Comparison of ENCODE assay signal across 14 mouse cellular contexts in genomic region chr13:116972036-116972611, GRCm38 (mm10). TPM values are rescaled to one million over a fixed set of nuclear protein-coding genes. Genes with fewer than 3 reads are reported as not detected.
DNase-seq lines count a peak whose midpoint lies in the region; ATAC-seq and TF ChIP-seq lines count a peak whose summit lies in the region.
"Had no signal": no experiment of that assay in that cellular context is flagged by ENCODE, and none has a peak within 500 bp of the region (broad histone marks: within the 10 kb centered on the region; RNA-seq: fewer than 3 reads in every experiment).

No protein-coding gene starts in this region.

- no peaks in the 10 kb centered on the region for H3K36me3 ChIP-seq in midbrain, embryonic 16.5 days (ENCODE audit: control insufficient read depth, insufficient read depth, low read length)
- no peaks in the 10 kb centered on the region for H3K36me3 ChIP-seq in midbrain, postnatal 0 days (ENCODE audit: insufficient read depth, low read length)
- H3K36me3 ChIP-seq: liver, embryonic 13.5 days; midbrain, embryonic 10.5 days; neural tube, embryonic 12.5 days had no signal

- no peak overlapping the region for H3K4me2 ChIP-seq in midbrain, embryonic 16.5 days (ENCODE audit: low read length)
- H3K4me2 ChIP-seq in midbrain, postnatal 0 days (ENCODE audit: low read depth, low read length, poor library complexity, severe bottlenecking), result no peak overlapping the region
- H3K4me2 ChIP-seq: hindbrain, embryonic 14.5 days; liver, embryonic 13.5 days; neural tube, embryonic 12.5 days had no signal

- no peaks in the 10 kb centered on the region for H3K9me3 ChIP-seq in midbrain, embryonic 16.5 days (replicated peaks; ENCODE audit: control insufficient read depth, low read length, poor library complexity, severe bottlenecking)
- H3K9me3 ChIP-seq in midbrain, postnatal 0 days (ENCODE audit: low read length), result no peaks in the 10 kb centered on the region
- H3K9me3 ChIP-seq: liver, embryonic 13.5 days; midbrain, embryonic 10.5 days; neural tube, embryonic 12.5 days had no signal

- peak overlapping the region; percentile 57 for H3K27ac ChIP-seq in gastrocnemius, adult 2 months
- H3K27ac ChIP-seq in midbrain, embryonic 16.5 days (ENCODE audit: low read length), result no peak overlapping the region
- no peak overlapping the region for H3K27ac ChIP-seq in midbrain, postnatal 0 days (ENCODE audit: low read depth, low read length)
- H3K27ac ChIP-seq: liver, embryonic 13.5 days; midbrain, embryonic 10.5 days; neural tube, embryonic 12.5 days had no signal

- no peak for ATAC-seq in midbrain, embryonic 16.5 days
- no peak for ATAC-seq in midbrain, postnatal 0 days (ENCODE audit: low FRiP score)

- no peaks in the 10 kb centered on the region for H3K27me3 ChIP-seq in midbrain, embryonic 16.5 days (ENCODE audit: control insufficient read depth, insufficient read depth, low read depth, low read length)
- H3K27me3 ChIP-seq in midbrain, postnatal 0 days (ENCODE audit: insufficient read depth, low read length), result no peaks in the 10 kb centered on the region
- H3K27me3 ChIP-seq: liver, embryonic 13.5 days; neural tube, embryonic 12.5 days had no signal

- H3K4me3 ChIP-seq in gastrocnemius, adult 2 months, result no peak overlapping the region
- H3K4me3 ChIP-seq in midbrain, embryonic 16.5 days (ENCODE audit: low read depth, low read length), result no peak overlapping the region
- H3K4me3 ChIP-seq in midbrain, postnatal 0 days (ENCODE audit: low read depth, low read length), result no peak overlapping the region
- H3K4me3 ChIP-seq: liver, embryonic 13.5 days; midbrain, embryonic 10.5 days; neural tube, embryonic 12.5 days had no signal

- WGBS in midbrain, embryonic 16.5 days, result 90% methylated on average over 7 of the region's 7 CpGs
- 89% methylated on average over 7 of the region's 7 CpGs for WGBS in midbrain, postnatal 0 days

- intact Hi-C loops in gastrocnemius, adult 2 months (cut with DNase I), result no loop called here

- H3K4me1 ChIP-seq in midbrain, embryonic 16.5 days (ENCODE audit: control insufficient read depth, insufficient read depth, low read length), result peaks cover 5% of the 10 kb centered on the region; the same call in 1 of the 2 replicates
- H3K4me1 ChIP-seq in midbrain, postnatal 0 days (ENCODE audit: insufficient read depth, low read length), result no peaks in the 10 kb centered on the region
- H3K4me1 ChIP-seq: liver, embryonic 13.5 days; midbrain, embryonic 10.5 days; neural tube, embryonic 12.5 days had no signal

- DNase-seq in gastrocnemius, adult 2 months, result no peak
- no peak for DNase-seq in gastrocnemius, adult 8-10 months (ENCODE audit: low spot score in 2 of 2)
- peak; percentile 6 to 21 for DNase-seq in spleen, postnatal 36 days (ENCODE audit: low spot score in 2 of 2)
- DNase-seq in spleen, postnatal 10 days (ENCODE audit: low spot score in 2 of 2), result no peak
- peak; percentile 36 to 66 for DNase-seq in kidney, postnatal 25 days
- DNase-seq in embryo, embryonic 10.5 days (ENCODE audit: low spot score), result no peak
- no peak for DNase-seq in midbrain, postnatal 0 days (ENCODE audit: low spot score)
- DNase-seq: cerebellum, adult 9-10 months; liver, embryonic 13.5 days; thymus, adult 2 months had no signal

- no peak overlapping the region for H3K9ac ChIP-seq in midbrain, embryonic 16.5 days (ENCODE audit: low read depth, low read length)
- H3K9ac ChIP-seq in midbrain, postnatal 0 days (replicated peaks; ENCODE audit: low read length, poor library complexity, severe bottlenecking), result no peak overlapping the region
- H3K9ac ChIP-seq: hindbrain, embryonic 14.5 days; liver, embryonic 13.5 days; neural tube, embryonic 12.5 days had no signal

- TF ChIP-seq CTCF in gastrocnemius, adult 2 months (IDR thresholded peaks at IDR 0.05), result no peak
- TF ChIP-seq CTCF in midbrain, postnatal 0 days (IDR thresholded peaks at IDR 0.05), result no peak

RNA-seq across cellular contexts. Expression of gene Parp8, which starts 53.2 kb away (rescaled TPM):
- 10 to 100 TPM; 12.9 to 14.5 TPM for total RNA-seq in gastrocnemius, adult 2 months (2021)
- total RNA-seq in gastrocnemius, adult 8-10 months (2022), result 10 to 100 TPM in 3 of 4 experiments, 1 to 10 TPM in 1; 9.7 to 12.1 (median 11.0) TPM
- polyA plus RNA-seq in midbrain, embryonic 16.5 days (2015; fragmentation: Nextera tagmentation; extraction: Ambion mirVana), result 31.2 and 33.7 TPM in 2 replicates
- 40.0 and 53.9 TPM in 2 replicates for total RNA-seq in midbrain, postnatal 0 days (2014; rRNA removed)
- 22.3 and 24.5 TPM in 2 replicates for polyA plus RNA-seq in midbrain, postnatal 0 days (2015; fragmentation: Nextera tagmentation; extraction: Ambion mirVana)

Comparison
In these comparisons a context has a peak if more than half of its experiments do, and no peak if none do; other contexts are left out.
1. DNase-seq: peak in spleen, postnatal 36 days (2 of 2) and kidney, postnatal 25 days (2 of 2); none in gastrocnemius, adult 2 months (single experiment), gastrocnemius, adult 8-10 months (0 of 2), spleen, postnatal 10 days (0 of 2), embryo, embryonic 10.5 days (single experiment) and midbrain, postnatal 0 days (single experiment).